Mouse (Mus musculus): ENCODE data around the gene Asb15.

Asb15 gene

GRCm38 (mm10) chr6:24607531-24607930 is 79.6 kb downstream of the Asb15 start:
- DNase-seq (ENCODE audit: low read depth, low spot score): no peak

GRCm38 (mm10) chr6:24608129-24608528 is 80.2 kb downstream of the Asb15 start:
- DNase-seq (ENCODE audit: low read depth, low spot score): no peak

- DNase-seq (ENCODE audit: low read depth, low spot score): no peak
Observed at GRCm38 (mm10) chr6:24608682-24609081, 80.7 kb downstream of the Asb15 start.

GRCm38 (mm10) chr6:24609531-24609930 is 81.6 kb downstream of the Asb15 start:
- no peak for DNase-seq (ENCODE audit: low read depth, low spot score)

GRCm38 (mm10) chr6:24610358-24610757 is 82.4 kb downstream of the Asb15 start:
- no peak for DNase-seq (ENCODE audit: low read depth, low spot score)

GRCm38 (mm10) chr6:24612074-24612755 is 84.3 kb downstream of the Asb15 start:
- no peak for DNase-seq (ENCODE audit: low read depth, low spot score)

GRCm38 (mm10) chr6:24613346-24613745 is 85.4 kb downstream of the Asb15 start:
- no peak for DNase-seq (ENCODE audit: low read depth, low spot score)

- no peak for DNase-seq (ENCODE audit: low read depth, low spot score)
Observed at GRCm38 (mm10) chr6:24613918-24614317, 86.0 kb downstream of the Asb15 start.

- no peak for DNase-seq (ENCODE audit: low read depth, low spot score)
Observed at GRCm38 (mm10) chr6:24616746-24617145, 88.8 kb downstream of the Asb15 start.

GRCm38 (mm10) chr6:24619285-24620045 is 91.5 kb downstream of the Asb15 start:
- no peak for DNase-seq (ENCODE audit: low read depth, low spot score)

- no peak for DNase-seq (ENCODE audit: low read depth, low spot score)
Observed at GRCm38 (mm10) chr6:24620936-24621335, 93.0 kb downstream of the Asb15 start.

- no peak for DNase-seq (ENCODE audit: low read depth, low spot score)
Observed at GRCm38 (mm10) chr6:24622098-24622497, 94.2 kb downstream of the Asb15 start.
